Mouse (Mus musculus) testis, adult 10 weeks (tissue): ENCODE data around the gene Anapc1. TPM values are rescaled to one million over a fixed set of nuclear protein-coding genes. Genes with fewer than 3 reads are reported as not detected.

Experiments
- polyA plus RNA-seq: library from polyadenylated mRNA; stranded (reverse); fragments of 350-450 nt; fragmentation: Illumina TruSeq; extraction: RNeasy Lipid Tissue Mini Kit (QIAGEN cat#74804); gene quantifications from one replicate; pipeline ENCODE4 v1.2.3, GENCODE M21; 2014; ENCODE audit warnings: low read depth, low replicate concordance

Gene Anapc1
- 50.9 TPM for polyA plus RNA-seq

GRCm38 (mm10) chr2:128686921-128687557 lies at the start of gene Anapc1:
Gene Anapc1, minus strand, starts transcription at chr2:128687391.

DNA sequence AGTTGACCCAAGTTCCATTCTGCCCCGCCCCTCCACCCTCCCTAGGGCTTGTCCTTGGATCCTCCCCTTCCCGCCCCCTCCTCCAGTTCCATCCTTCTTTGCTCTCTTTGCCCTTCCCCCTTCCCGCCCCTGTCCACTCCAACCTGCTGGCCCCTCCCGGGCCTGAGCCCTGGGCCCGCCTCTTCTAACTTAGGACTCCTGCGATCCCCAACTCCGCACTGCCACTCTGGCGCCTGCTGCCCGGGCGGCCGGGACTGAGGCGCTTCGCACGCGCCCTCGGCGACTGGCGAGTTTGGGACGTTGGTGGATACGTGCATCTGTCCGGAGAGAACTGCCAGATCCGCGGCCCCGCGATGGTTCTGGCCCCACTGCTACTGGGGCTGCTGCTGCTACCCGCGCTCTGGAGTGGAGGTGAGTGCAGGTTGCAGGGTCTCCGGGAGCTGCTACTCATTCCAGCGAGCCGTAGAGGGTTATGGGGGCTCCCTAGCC lies 11.5 kb upstream of the Anapc1 start, which contains the start of gene Mertk:
Gene Mertk, plus strand, starts transcription at position 264 of the 489 bp plus-strand sequence.

DNA sequence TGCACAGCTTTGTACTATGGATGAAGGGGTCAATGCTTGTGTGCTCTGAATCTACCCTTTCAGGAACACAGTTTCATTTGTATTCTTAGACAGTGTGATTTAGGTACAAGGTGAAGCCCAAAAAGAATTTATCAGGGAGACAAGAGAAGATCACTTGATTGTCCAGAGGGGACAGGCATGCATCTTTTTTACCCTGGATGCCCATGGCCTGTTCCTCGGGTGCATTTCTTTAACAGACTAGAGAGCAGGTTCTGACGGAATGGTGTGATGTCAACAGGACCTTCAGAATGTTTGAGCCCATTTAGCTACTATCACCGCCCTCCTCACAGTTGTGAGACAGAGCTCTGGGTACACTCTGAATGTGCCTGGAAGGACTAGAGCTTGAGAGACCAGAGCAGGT lies 96.3 kb downstream of the Anapc1 start, which contains the start of gene Spdye4c:
Gene Spdye4c, plus strand, starts transcription at position 301 of the 400 bp plus-strand sequence.

Other genes with a start within 250 kb of the Anapc1 start
- gene Spdye4c, start 96.2 kb downstream of the Anapc1 start, polyA plus RNA-seq = 28.7 TPM
- gene Mertk, start 11.6 kb upstream of the Anapc1 start, polyA plus RNA-seq = 7.6 TPM
- gene Tmem87b, start 130.7 kb upstream of the Anapc1 start, polyA plus RNA-seq = 23.0 TPM
- 0.22 TPM for gene Fbln7, start 175.6 kb upstream of the Anapc1 start, polyA plus RNA-seq